Mouse (Mus musculus): ENCODE results near the gene Rps6. TPM values are rescaled to one million over a fixed set of nuclear protein-coding genes. Genes with fewer than 3 reads are reported as not detected.

The Rps6 gene
- 405 and 533 TPM in 2 replicates for polyA plus RNA-seq (2012; rRNA removed)

DNA sequence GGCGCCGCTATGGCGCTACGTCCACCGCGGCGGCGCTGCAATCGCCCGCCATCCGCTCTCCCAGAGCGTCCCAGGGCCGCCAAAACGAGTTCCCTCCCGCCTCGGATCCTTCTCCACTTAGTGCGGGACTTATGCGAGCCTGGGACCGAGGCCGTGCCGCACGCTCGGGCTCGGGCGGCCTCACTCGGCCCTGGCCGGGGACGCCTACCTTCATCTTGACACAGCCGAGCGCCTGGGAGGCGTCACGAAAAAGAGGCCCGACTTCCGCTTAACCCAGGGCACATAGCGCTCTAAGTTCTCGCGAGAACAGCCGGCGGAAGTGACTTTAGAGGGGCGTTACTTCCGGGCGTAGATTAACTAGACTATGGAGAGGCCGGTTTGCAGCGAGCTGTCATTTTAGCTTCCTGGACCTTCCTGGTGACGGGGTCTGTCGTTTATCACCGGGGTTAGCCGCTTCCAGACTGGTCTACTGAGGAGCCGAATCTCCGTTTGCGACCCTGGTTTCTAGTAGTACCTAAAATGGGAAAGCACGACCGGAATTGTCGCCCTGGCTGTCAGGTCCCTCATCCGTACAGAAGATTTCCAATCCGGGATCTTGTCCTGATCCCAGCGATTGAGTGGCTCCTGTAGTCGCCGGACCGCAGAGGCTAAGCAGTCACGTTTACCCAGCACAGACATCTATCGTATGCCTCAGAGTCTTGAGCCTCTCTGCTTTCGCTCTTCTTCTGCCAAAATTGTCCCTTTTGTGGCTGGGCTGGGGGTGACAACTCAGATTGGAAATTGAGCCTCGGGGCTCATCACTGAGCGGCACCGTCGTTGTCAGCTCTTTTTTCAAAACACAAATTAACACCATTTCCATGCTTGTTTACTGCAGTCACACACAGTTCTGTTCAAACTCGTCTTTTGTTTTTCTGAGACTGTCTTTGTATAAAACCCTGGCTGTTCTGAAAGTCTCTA, at the start of gene Rps6:
TSS of gene Rps6 (minus strand) at position 300 of the 957 bp plus-strand sequence.
- peaks cover 2% of the 10 kb centered on the region for H3K4me1 ChIP-seq (ENCODE audit: control insufficient read depth, insufficient read depth, low read length)
- under 1% methylated on average over 68 of the region's 68 CpGs for WGBS

DNA sequence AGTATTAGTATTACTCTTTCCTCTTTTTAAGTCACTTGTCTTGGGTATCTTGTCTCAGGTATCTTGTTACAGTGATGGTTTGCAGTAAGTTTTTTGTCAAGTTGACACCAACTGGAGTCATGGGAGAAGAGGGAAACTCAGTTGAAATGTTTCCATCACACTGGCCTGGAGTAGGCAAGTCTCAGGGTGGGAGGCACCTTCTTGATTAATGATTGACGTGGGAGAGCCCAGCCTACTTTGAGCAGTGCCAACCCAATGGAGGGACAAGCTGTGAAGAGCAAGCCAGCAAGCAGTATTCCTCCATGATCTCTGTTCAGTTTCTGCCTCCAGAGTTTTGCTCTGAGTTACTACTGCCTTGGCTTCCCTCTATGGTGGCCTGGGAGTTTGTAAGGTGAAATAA, 48.7 kb upstream of the Rps6 start:
- 60% methylated on average over 1 of the region's 1 CpGs for WGBS
- no peak for DNase-seq
- no peaks in the 10 kb centered on the region; the same call in 1 of the 2 replicates for H3K4me1 ChIP-seq (ENCODE audit: control insufficient read depth, insufficient read depth, low read length)
- no peak overlapping the region for H3K4me3 ChIP-seq (replicated peaks; ENCODE audit: extremely low read depth, low read depth, low read length)
- TF ChIP-seq POLR2A (IDR thresholded peaks at IDR 0.05; ENCODE audit: borderline replicate concordance, extremely low read depth, low read depth, low read length) (no peak), CTCF (IDR thresholded peaks at IDR 0.05; ENCODE audit: insufficient read depth, low read length) (no peak)

More for the DNA sequence above, at the start of gene Rps6:
- TF ChIP-seq POLR2A (IDR thresholded peaks at IDR 0.05; ENCODE audit: borderline replicate concordance, extremely low read depth, low read depth, low read length) (no peak; the same call in none of the 2 replicates), CTCF (IDR thresholded peaks at IDR 0.05; ENCODE audit: insufficient read depth, low read length) (no peak)
- H3K4me3 ChIP-seq (replicated peaks; ENCODE audit: extremely low read depth, low read depth, low read length) = peak within 1 kb of the TSS; percentile 95
- peak; percentile 96 for DNase-seq

DNA sequence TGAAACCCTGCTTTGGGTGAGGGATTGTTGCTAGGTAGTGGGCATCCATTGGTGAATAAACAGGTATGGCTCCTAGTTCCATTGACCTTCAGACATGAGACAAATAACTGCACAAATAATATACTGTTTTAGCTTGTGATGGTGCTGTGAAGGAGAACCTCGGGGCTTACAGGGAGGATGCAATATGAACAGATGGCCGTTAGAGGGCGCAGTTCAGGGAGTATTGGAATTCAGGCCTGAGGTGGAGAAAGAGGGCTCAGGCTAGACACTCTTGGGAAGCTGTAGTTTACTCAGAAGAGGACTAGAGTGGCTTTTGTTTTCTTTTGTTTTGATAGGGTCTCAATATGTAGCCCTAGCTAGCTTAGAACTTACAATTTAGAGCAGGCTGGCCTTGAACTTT, 47.8 kb upstream of the Rps6 start:
- H3K4me3 ChIP-seq (replicated peaks; ENCODE audit: extremely low read depth, low read depth, low read length) = no peak overlapping the region
- TF ChIP-seq POLR2A (IDR thresholded peaks at IDR 0.05; ENCODE audit: borderline replicate concordance, extremely low read depth, low read depth, low read length) (no peak), CTCF (IDR thresholded peaks at IDR 0.05; ENCODE audit: insufficient read depth, low read length) (peak; percentile 40; the same call in 1 of the 2 replicates)
- no peak for DNase-seq
- WGBS = 38% methylated on average over 3 of the region's 3 CpGs
- H3K4me1 ChIP-seq (ENCODE audit: control insufficient read depth, insufficient read depth, low read length) = peaks cover 2% of the 10 kb centered on the region; the same call in 1 of the 2 replicates

DNA sequence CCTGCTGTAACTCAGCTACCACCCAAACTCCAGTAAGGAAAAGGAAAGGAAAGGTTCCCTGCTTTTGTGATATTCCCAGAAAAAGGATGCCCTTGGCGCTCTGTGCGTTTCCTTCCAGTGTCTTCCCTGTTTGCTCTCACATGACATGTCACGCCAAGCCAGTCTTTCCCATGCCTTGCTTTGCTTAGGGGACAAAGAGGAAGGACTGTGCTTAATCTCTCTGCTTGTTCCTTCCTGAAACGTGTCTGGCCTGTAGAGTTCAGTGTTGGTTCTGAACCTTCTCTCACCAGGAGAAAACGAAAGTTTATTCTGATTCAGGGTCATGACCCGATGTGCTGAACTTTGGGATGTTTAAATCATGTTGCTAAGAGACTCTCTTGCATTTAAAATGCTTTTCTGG, 45.1 kb upstream of the Rps6 start:
- TF ChIP-seq CTCF (IDR thresholded peaks at IDR 0.05; ENCODE audit: insufficient read depth, low read length) (no peak), POLR2A (IDR thresholded peaks at IDR 0.05; ENCODE audit: borderline replicate concordance, extremely low read depth, low read depth, low read length) (no peak)
- Histone ChIP-seq H3K4me3 (replicated peaks; ENCODE audit: extremely low read depth, low read depth, low read length) (no peak overlapping the region), H3K4me1 (ENCODE audit: control insufficient read depth, insufficient read depth, low read length) (peaks cover 13% of the 10 kb centered on the region)
- 47% methylated on average over 6 of the region's 6 CpGs for WGBS
- DNase-seq = no peak

DNA sequence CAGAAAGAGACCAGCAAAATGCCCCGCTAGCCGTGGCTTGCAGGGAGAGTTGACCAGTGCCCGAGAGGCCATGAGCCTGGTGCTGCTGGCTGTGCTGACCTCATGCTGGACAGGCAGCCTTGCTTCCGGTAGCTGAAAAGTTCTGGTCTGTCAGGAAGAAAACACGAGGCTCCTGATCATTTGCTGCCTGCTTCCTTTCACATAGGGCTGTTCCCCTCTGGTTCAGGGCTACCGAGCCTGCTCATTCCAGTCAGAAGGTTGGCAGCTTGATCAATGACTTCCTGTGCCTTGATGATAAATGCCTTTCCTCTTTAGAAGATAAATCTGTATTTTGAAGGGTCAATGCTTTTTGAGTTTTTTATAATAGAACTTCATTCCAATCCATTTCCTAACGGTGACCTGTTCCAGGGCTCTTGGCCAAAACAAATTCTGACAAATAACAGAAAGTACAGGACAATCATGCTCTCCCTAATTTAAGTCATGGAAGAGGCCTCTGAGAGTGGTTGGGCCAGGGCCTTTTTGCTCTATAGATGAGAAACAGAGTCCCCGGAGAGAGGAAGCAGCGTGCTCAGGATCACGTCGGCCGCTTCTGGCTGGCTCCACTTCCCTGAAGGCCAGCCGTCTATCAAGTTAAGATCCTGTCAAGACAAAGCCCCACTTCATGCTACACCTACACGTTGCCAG, 41.7 kb upstream of the Rps6 start:
- peak; percentile 31 for DNase-seq
- peaks cover 13% of the 10 kb centered on the region for H3K4me1 ChIP-seq (ENCODE audit: control insufficient read depth, insufficient read depth, low read length)
- WGBS = 20% methylated on average over 14 of the region's 14 CpGs
- H3K4me3 ChIP-seq (replicated peaks; ENCODE audit: extremely low read depth, low read depth, low read length) = no peak overlapping the region
- no peak for TF ChIP-seq POLR2A (IDR thresholded peaks at IDR 0.05; ENCODE audit: borderline replicate concordance, extremely low read depth, low read depth, low read length)
- TF ChIP-seq CTCF (IDR thresholded peaks at IDR 0.05; ENCODE audit: insufficient read depth, low read length) = no peak

DNA sequence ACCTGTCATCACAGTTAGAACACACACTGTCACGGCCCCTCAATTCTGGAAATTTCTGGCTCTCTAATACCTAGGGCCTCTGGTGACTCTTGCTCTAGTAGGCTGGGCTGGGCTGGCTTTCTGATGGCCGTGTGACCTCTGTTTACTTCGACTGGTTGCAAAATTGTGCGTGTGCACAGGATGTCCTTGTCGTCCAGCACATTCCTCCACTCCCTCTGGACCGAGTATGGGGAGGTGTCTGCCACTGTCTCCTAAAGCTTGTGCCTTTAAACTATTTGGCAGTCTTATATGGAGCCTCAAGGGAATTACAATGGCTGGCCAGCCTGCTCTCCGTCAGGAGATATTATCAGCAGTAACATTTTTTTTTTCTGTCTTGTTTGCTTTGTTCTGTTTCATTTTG, 40.2 kb upstream of the Rps6 start:
- H3K4me3 ChIP-seq (replicated peaks; ENCODE audit: extremely low read depth, low read depth, low read length) = no peak overlapping the region
- DNase-seq = no peak
- 42% methylated on average over 7 of the region's 7 CpGs for WGBS
- TF ChIP-seq CTCF (IDR thresholded peaks at IDR 0.05; ENCODE audit: insufficient read depth, low read length) (no peak), POLR2A (IDR thresholded peaks at IDR 0.05; ENCODE audit: borderline replicate concordance, extremely low read depth, low read depth, low read length) (no peak)
- H3K4me1 ChIP-seq (ENCODE audit: control insufficient read depth, insufficient read depth, low read length) = peaks cover 13% of the 10 kb centered on the region

DNA sequence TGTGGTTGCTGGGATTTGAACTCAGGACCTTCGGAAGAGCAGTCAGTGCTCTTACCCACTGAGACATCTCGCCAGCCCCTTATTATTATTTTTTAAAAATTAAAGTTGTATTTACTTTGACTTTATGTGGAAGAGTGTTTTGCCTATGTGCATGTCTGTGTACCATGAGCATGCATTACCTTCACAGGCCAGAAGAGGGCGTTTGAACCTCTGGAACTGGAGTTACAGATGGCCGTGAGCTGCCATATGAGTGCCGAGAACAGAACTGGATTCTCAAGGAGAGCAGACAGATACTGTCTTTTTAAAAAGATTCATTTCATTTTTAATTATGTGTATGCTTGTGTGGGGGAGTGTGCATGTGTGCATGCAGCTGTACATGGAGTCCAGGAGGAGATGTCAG, 30.7 kb upstream of the Rps6 start:
- TF ChIP-seq CTCF (IDR thresholded peaks at IDR 0.05; ENCODE audit: insufficient read depth, low read length) (no peak; the same call in 1 of the 2 replicates), POLR2A (IDR thresholded peaks at IDR 0.05; ENCODE audit: borderline replicate concordance, extremely low read depth, low read depth, low read length) (no peak)
- no peak for DNase-seq
- Histone ChIP-seq H3K4me1 (ENCODE audit: control insufficient read depth, insufficient read depth, low read length) (peaks cover 11% of the 10 kb centered on the region), H3K4me3 (replicated peaks; ENCODE audit: extremely low read depth, low read depth, low read length) (no peak overlapping the region)
- WGBS = 76% methylated on average over 5 of the region's 5 CpGs

DNA sequence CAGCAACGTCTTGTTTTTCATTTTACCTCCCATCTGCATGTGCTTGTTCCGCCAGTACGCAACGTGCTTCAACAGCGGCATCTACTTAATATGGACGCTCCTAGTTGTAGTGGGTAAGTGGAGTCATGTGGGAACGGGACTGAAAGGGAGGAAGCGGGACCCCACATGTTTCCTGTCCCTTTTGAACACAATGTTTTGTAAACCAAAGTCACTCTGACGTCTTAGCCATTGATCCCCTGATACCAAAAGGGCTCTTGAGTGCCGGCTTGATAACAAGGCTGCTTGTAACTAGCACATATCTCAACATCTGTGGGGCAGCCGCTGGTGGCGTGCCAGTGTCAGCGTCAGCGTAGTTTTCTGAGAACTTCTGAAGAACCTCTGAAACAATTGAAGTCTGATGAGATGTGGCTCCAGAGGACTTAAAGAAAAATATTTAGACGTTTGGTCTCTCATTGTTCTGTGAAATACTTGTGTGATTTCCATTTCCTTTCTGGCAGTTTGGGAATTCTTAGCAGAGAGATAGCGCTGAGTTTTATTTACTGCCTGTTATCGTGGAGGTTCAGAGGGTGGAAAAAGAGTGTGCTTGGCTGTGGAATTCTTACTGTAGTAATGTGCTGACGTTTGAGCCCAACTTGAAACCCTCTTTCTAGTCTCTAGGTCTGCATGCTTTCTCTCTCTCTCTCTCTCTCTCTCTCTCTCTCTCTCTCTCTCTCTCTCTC, 29.1 kb upstream of the Rps6 start:
- 2% methylated on average over 18 of the region's 18 CpGs for WGBS
- peaks cover 11% of the 10 kb centered on the region for H3K4me1 ChIP-seq (ENCODE audit: control insufficient read depth, insufficient read depth, low read length)
- DNase-seq = peak; percentile 63
- peak overlapping the region; percentile 21 for H3K4me3 ChIP-seq (replicated peaks; ENCODE audit: extremely low read depth, low read depth, low read length)
- TF ChIP-seq POLR2A (IDR thresholded peaks at IDR 0.05; ENCODE audit: borderline replicate concordance, extremely low read depth, low read depth, low read length) (0 out of 2 replicates have a peak, but pooled peaks have one; percentile 1), CTCF (IDR thresholded peaks at IDR 0.05; ENCODE audit: insufficient read depth, low read length) (no peak)

DNA sequence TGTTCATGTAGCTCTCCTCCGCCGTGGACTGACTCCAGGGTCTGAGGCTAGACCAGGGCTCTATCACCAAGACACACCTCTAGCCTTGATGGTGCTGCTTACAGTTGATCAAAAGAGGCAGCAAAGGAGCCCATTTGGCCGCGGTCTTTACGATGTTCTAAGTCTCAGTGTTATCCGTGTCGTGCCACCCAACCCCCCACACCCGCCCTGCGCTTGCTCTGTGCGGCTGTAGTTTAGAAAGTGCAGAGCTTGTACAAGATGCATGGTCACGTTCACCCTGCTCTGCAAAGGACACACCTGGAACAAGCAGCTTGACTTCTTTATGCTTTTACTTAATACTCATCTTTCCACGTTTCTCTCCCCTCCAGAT, 28.6 kb upstream of the Rps6 start:
- TF ChIP-seq POLR2A (IDR thresholded peaks at IDR 0.05; ENCODE audit: borderline replicate concordance, extremely low read depth, low read depth, low read length) (0 out of 2 replicates have a peak, but pooled peaks have one; percentile 13), CTCF (IDR thresholded peaks at IDR 0.05; ENCODE audit: insufficient read depth, low read length) (no peak)
- WGBS = 17% methylated on average over 12 of the region's 12 CpGs
- Histone ChIP-seq H3K4me3 (replicated peaks; ENCODE audit: extremely low read depth, low read depth, low read length) (peak overlapping the region; percentile 9), H3K4me1 (ENCODE audit: control insufficient read depth, insufficient read depth, low read length) (peaks cover 11% of the 10 kb centered on the region)
- no peak for DNase-seq

Measured in lung, adult 2 months (tissue).